Mouse (Mus musculus) forelimb bud, embryonic 11.5 days (tissue): Measurements from ENCODE around the gene Mogat1.
A peak's percentile ranks its signal among the peaks of the same experiment; 100 is the strongest.
"Not testable (repeated sequence)": the region's sequence is repeated elsewhere in the genome, so short reads cannot be mapped to it uniquely, and the experiment has no call there.

Experiments used
- DNase-seq: peaks from one replicate; pipeline ENCODE4 v3.0.0-alpha.2; 2012; ENCODE audit warnings: low read depth, low spot score

Mogat1 gene

GRCm38 (mm10) chr1:78510862-78511261 is at the start of gene Mogat1:
Gene Mogat1, plus strand, starts transcription at chr1:78510991.
- DNase-seq, result no peak

- no peak for DNase-seq
These were observed 38.4 kb upstream of the Mogat1 start for GRCm38 (mm10) chr1:78472441-78472840.

- DNase-seq, result no peak
These were observed 27.4 kb upstream of the Mogat1 start for GRCm38 (mm10) chr1:78483430-78483829.

- no peak for DNase-seq
These were observed 26.4 kb upstream of the Mogat1 start for GRCm38 (mm10) chr1:78484361-78484760.

GRCm38 (mm10) chr1:78488427-78488751 is 22.4 kb upstream of the Mogat1 start:
- DNase-seq, result no peak

- DNase-seq, result peak; percentile 88
These were observed 21.9 kb upstream of the Mogat1 start, which contains the start of gene Farsb for GRCm38 (mm10) chr1:78488752-78489492. Gene Farsb, minus strand, starts transcription at chr1:78488897.

GRCm38 (mm10) chr1:78490143-78490542 is 20.6 kb upstream of the Mogat1 start:
- no peak for DNase-seq

- DNase-seq, result no peak
These were observed 9.8 kb upstream of the Mogat1 start for GRCm38 (mm10) chr1:78501036-78501435.

GRCm38 (mm10) chr1:78501856-78502255 is 8.9 kb upstream of the Mogat1 start:
- DNase-seq, result not testable (repeated sequence)

- DNase-seq, result no peak
These were observed 8.3 kb upstream of the Mogat1 start for GRCm38 (mm10) chr1:78502527-78502926.

- DNase-seq, result no peak
These were observed 3.7 kb upstream of the Mogat1 start for GRCm38 (mm10) chr1:78507137-78507536.

GRCm38 (mm10) chr1:78511621-78512160 is 900 bp downstream of the Mogat1 start, which contains the start of gene BC035947:
Gene BC035947, minus strand, starts transcription at chr1:78512158.
- peak; percentile 14 for DNase-seq

- DNase-seq, result no peak
These were observed 2.0 kb downstream of the Mogat1 start for GRCm38 (mm10) chr1:78512756-78513155.

- DNase-seq, result no peak
These were observed 8.1 kb downstream of the Mogat1 start for GRCm38 (mm10) chr1:78518907-78519306.

- peak; percentile 72 for DNase-seq
These were observed 14.5 kb downstream of the Mogat1 start for GRCm38 (mm10) chr1:78525189-78525886.

GRCm38 (mm10) chr1:78528356-78528755 is 17.6 kb downstream of the Mogat1 start:
- no peak for DNase-seq

- DNase-seq, result no peak
These were observed 18.2 kb downstream of the Mogat1 start for GRCm38 (mm10) chr1:78529011-78529410.

GRCm38 (mm10) chr1:78530500-78531215 is 19.9 kb downstream of the Mogat1 start:
- no peak for DNase-seq

- no peak for DNase-seq
These were observed 21.5 kb downstream of the Mogat1 start for GRCm38 (mm10) chr1:78532184-78532800.

- DNase-seq, result no peak
These were observed 23.8 kb downstream of the Mogat1 start for GRCm38 (mm10) chr1:78534428-78535150.
